Mouse (Mus musculus) neural tube, embryonic 10.5 days (tissue): Measurements from ENCODE around the gene Sec22a.

ENCODE experiments used
- DNase-seq: peaks from one replicate; pipeline ENCODE4 v3.0.0-alpha.2; 2017; ENCODE audit warnings: low spot score; ENCODE audit errors: extremely low spot score

Gene Sec22a

DNA sequence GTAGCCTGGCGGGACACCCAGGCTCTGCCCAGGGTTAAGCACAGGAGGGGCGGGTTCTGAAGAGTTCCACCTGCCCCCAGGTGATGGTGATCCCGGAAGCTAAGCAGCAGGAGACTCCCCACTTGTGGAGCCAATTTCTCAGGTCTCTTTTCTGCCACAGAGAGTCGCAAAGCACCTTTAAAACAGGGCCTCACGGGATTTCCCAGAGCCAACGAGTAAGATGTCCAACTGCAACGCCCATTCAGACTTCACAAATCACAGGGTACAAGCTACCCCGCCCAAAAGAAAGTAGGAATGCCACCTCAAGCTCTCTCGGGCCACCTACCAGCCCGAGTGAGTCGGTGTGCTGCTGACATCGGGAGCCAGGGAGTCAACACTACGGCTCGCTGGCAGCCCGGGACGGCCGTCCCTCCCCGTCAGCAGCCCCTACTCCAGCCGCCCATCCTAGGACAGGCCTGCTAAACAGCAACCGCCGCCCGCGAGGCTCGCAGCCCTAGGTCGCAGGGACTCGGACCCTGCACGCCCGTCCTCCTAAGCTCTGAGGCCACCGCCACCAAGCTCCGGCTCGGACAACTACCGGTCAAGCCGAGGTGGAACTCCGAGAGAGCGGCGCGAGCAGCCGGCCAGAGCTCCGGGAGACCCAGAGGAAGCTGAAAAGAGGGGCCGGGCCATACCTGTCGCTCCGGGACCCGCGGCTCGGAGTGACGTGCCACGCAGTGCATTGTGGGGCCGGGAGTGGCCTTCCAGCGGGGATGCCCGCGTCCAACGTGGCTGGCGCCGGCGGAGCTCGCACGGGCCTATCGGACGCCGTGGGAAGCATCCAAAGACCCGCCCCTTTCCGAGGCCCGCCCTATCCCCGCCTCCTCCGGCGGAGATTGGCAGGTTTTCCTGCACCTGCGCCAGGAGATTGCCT, at the start of gene Sec22a:
Sec22a (minus strand) TSS at position 769 of the 913 bp plus-strand sequence.
- DNase-seq, result peak; percentile 94

- no peak for DNase-seq
These were observed 43.0 kb upstream of the Sec22a start for GRCm38 (mm10) chr16:35406706-35407105.

DNA sequence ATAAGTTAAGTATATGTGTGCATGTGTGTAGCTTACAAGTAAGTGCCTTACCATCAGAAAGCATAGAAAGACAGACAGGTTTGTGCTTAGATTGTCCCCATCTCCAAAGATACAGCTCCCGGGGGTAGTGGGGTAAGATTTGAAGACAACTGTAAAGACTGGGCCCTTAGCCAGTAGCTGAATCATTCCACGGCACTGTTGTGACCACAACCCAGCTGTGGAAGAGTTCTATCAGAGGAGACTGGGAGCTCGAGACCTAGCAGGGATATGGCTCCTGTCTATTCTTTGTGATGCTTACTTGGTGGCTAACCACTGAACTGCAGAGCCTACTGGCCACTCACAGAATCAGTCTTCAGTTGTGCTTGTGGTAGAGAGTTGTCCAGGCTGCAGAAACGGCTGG, 42.4 kb upstream of the Sec22a start:
- no peak for DNase-seq

GRCm38 (mm10) chr16:35405348-35406080, 41.8 kb upstream of the Sec22a start:
- DNase-seq, result no peak

- DNase-seq, result no peak
These were observed 41.1 kb upstream of the Sec22a start for GRCm38 (mm10) chr16:35404864-35405263.

- no peak for DNase-seq
These were observed 40.2 kb upstream of the Sec22a start for GRCm38 (mm10) chr16:35403891-35404290.

GRCm38 (mm10) chr16:35403356-35403755, 39.6 kb upstream of the Sec22a start:
- no peak for DNase-seq

GRCm38 (mm10) chr16:35392813-35393212, 29.1 kb upstream of the Sec22a start:
- no peak for DNase-seq

- DNase-seq, result no peak
These were observed 21.9 kb upstream of the Sec22a start for GRCm38 (mm10) chr16:35385654-35386053.

DNA sequence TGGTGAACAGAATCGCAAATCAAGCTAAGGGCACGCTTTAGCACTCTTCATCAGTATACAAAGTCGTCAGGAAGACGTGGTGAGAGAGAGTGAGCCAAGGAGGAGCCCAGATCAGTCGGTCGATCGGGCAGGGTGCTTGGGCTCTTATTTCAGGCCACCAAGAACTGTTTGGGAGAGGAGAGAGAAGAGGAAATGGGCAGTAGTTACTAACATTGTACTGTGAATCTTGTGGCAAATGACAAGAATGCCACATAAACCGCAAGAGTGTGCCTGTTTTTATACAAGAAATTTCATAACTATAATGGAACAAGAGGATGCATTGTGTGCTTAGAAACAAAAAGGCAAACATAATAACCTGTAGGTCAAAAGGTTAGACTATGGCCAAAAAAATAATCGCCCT, 16.3 kb upstream of the Sec22a start:
- no peak for DNase-seq

GRCm38 (mm10) chr16:35379344-35379743, 15.6 kb upstream of the Sec22a start:
- no peak for DNase-seq

GRCm38 (mm10) chr16:35364063-35364428, 328 bp upstream of the Sec22a start:
- no peak for DNase-seq

DNA sequence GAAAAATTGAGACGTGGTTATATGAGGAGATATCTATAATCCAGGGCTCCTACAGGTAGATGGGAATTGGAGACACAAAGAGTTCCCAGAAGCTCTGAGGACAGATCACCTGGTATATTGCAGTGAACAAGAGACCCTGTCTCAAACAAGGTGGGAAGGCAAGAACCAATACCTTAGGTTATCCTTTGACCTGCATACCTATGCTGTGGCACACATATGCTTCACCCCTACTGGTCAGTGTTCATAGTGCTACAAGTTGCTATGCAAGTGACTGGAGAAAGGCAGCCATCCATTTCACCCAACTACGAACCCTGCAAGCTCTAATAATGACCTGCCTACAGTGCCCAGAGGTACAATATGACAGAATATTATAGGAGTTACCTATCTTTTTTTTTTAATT, 1.5 kb downstream of the Sec22a start:
- DNase-seq, result no peak

DNA sequence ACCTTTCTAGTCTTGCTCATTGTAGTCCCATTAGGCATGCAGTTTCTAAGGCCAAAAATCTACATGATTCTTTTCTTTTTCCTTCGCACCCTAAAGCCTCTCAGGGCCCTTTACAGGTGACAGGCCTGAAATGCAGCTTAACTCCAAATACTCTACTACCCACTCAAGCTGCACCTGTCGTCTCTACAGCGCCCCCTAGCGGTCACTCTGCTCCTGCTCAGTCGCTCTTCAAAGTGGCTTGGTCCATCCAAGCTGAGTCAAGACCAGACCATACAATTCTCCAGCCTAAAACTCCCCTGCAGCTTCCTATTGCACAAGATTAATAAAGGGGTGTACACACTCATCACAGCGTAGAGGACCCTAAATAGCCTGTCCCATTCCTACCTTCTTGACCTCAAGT, 3.1 kb downstream of the Sec22a start:
- peak; percentile 69 for DNase-seq

DNA sequence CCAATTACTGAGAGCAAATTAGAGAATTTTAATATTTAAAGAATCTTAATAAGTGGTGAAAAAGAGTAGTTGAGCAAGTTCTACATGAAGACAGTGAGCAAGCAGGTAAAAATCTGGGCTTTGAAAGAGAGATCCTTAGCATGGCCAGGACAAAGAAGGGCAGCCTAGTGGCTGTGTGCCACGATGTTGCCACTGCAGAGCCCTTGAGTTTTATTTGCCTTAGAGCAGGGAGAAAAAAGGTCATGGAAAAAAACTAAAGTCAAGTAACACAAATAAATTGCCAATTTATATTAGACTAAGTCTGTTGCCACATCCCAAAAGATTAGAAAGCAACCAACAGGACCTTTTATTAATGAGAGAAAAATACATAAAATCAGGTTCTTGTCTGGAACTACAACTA, 6.3 kb downstream of the Sec22a start:
- DNase-seq, result no peak

DNA sequence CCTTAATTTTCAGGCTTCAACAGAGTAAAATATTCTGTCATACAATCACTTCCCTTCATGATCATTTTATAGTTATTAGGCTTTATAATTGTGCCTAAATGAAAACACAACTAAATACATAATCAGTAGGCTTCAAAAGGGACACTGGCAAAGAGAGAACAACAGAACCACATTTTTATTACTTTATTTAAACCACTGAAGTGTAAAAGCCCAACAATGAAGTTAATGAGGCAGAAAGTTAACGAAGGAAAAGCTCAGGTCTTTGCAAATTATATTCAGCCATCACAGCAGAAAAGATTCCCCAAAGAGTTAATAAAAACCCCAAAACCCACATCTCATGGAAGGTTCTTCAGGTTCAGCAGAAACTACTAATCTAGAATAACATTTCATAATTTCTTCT, 33.3 kb downstream of the Sec22a start:
- DNase-seq, result no peak

GRCm38 (mm10) chr16:35319773-35320172, 43.9 kb downstream of the Sec22a start:
- DNase-seq, result no peak

GRCm38 (mm10) chr16:35319335-35319734, 44.4 kb downstream of the Sec22a start:
- DNase-seq, result no peak

DNA sequence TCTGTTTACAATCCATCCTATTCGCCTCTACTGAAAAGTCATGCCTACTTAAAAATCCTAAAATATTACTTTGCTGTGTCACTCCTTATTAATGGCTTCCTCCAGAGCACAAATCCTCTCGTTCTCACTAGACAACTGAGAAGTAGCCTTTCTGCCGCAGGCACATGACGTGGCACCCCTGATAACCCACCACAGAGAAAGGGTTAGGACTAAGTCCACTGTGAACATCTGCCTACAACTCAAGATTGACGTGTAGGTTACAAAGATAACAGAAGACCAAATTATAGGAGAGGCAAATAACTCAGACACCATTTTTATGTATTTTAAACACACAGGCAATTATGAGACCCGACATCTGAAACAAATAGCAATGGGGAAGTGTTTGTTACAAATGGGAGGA, 45.3 kb downstream of the Sec22a start:
- DNase-seq, result no peak

DNA sequence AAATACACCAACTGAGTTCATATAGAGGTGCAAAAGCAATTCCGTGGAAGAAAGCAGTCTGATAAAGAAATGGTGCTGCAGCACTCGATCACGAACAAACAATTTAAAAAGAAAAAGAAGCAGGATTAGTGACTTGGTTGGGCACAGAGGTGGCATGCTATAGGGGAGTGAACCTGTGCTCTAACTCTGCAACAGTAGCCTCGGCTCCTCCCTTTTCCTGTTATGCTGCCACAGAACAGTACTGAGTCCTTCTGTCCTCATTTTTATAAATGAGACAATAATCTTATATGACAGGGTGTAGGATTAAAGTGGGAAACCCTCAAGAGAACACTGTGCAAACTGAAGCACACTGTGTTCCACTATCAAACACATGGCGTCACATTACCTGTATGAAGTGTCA, 46.3 kb downstream of the Sec22a start:
- DNase-seq, result no peak

DNA sequence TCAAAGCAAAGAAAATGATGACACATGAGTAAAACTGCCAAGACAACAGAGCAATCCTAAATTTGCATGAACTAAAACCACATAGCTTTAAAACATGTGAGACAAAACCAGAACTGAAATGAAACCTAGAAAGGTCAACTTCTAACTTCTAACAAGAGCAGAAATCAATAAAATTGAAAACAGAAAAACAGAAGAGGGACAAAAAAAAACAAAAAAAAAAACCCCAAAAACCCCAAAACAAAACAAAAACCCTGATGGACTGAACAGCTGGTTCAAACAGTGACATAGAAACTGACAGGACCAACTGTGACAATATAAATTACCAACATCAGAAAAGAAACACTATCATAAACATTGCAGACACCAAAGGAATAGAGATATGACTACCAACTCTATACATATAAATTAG, 46.9 kb downstream of the Sec22a start:
- DNase-seq, result no peak

DNA sequence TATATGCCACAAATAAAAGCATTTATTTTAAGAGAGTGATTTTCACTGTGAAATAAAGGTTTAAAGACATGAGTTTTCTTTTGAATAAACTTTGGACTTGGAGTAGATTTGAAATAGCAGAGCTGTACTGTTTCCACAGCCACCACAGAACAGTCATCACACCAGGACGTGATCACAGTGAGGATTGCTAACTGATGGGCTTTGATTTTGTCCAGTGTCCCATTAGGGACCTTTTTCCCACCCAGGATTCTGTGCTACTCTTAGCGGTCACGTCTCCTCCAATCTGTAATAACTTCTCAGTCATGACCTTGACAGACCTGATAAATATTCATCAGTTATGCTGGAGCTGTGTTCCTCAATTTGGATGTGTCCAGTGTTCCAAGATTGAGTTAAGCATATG, 48.2 kb downstream of the Sec22a start:
- no peak for DNase-seq

GRCm38 (mm10) chr16:35311586-35311985, 52.1 kb downstream of the Sec22a start:
- no peak for DNase-seq
